Mouse (Mus musculus) liver, embryonic 13.5 days (tissue): ENCODE data around the gene Ankrd44. TPM values are rescaled to one million over a fixed set of nuclear protein-coding genes. Genes with fewer than 3 reads are reported as not detected.

Experiments
- ATAC-seq: fragments of 200-750 bp; cut with Nextera tagmentation; 2 replicates; pipeline ENCODE4 v1.8.0; 2017; ENCODE audit warnings: low read depth, mild to moderate bottlenecking, moderate number of reproducible peaks, moderate library complexity
- DNase-seq: peaks from one replicate; pipeline ENCODE4 v3.0.0; 2022
- H3K27ac ChIP-seq: fragments of 300-500 bp; sonication (generic); 2 replicates; pipeline ENCODE4 v1.5.1; 2015; ENCODE audit warnings: moderate library complexity, mild to moderate bottlenecking, inconsistent platforms
- H3K27me3 ChIP-seq: fragments of 300-500 bp; sonication (generic); 2 replicates; pipeline ENCODE4 v1.6.1; 2015; ENCODE audit warnings: mild to moderate bottlenecking, inconsistent platforms
- H3K36me3 ChIP-seq: fragments of 300-500 bp; sonication (generic); 2 replicates; pipeline ENCODE4 v1.6.1; 2015; ENCODE audit warnings: mild to moderate bottlenecking, inconsistent platforms
- H3K4me1 ChIP-seq: fragments of 300-500 bp; sonication (generic); replicated peaks from 2 replicates; pipeline ENCODE4 v1.6.1; 2015; ENCODE audit warnings: inconsistent platforms
- H3K4me2 ChIP-seq: fragments of 300-500 bp; sonication (generic); 2 replicates; pipeline ENCODE4 v1.6.1; 2015; ENCODE audit warnings: inconsistent platforms, mild to moderate bottlenecking, moderate library complexity
- H3K4me3 ChIP-seq: fragments of 300-500 bp; sonication (generic); replicated peaks from 2 replicates; pipeline ENCODE4 v1.5.1; 2015; ENCODE audit warnings: mild to moderate bottlenecking, inconsistent platforms
- H3K9ac ChIP-seq: fragments of 300-500 bp; sonication (generic); 2 replicates; pipeline ENCODE4 v1.6.1; 2015; ENCODE audit warnings: mild to moderate bottlenecking, inconsistent platforms
- H3K9me3 ChIP-seq: fragments of 300-500 bp; sonication (generic); replicated peaks from 2 replicates; pipeline ENCODE4 v1.6.1; 2016; ENCODE audit warnings: inconsistent platforms
- WGBS: fragments of 180-500 bp; shearing (Covaris S2); methylation state at CpG from one replicate; pipeline ENCODE4 v1.1.7; 2015; ENCODE audit not compliant: insufficient replicate concordance; 5-methylcytosine and 5-hydroxymethylcytosine counted together
- polyA plus RNA-seq: library from polyadenylated mRNA; unstranded; fragments of >200 nt; fragmentation: Nextera tagmentation; extraction: Ambion mirVana; gene quantifications from 2 replicates; pipeline ENCODE4 v1.2.1, GENCODE M21; 2015

The Ankrd44 gene
- polyA plus RNA-seq, 1 experiment from 2014 or later = 3.0 TPM

DNA sequence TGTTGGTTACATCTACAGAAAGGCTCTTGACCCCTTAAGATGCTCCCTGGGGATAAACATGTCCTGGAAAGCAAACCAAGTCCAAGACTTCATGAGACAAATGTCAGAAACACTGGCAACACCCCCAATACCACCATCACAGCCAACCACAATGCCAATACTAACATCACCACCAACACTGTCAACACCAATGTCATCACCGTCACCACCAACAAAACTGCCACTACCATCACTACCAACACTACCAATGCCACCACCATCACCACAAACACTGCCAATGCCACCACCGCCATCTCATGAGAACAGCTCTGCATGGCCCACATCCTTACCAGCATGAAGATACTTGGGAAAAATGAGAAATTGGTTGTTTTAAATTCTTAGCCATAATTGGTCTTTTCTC lies 67.3 kb downstream of the Ankrd44 start:
- Histone ChIP-seq H3K9me3 (no peaks in the 10 kb centered on the region), H3K4me1 (peaks cover 14% of the 10 kb centered on the region), H3K4me2 (no peak overlapping the region), H3K27ac (no peak overlapping the region), H3K27me3 (no peaks in the 10 kb centered on the region), H3K36me3 (no peaks in the 10 kb centered on the region), H3K9ac (no peak overlapping the region), H3K4me3 (no peak overlapping the region)
- ATAC-seq (no peak), DNase-seq (no peak)
- 83% methylated on average over 2 of the region's 2 CpGs for WGBS

DNA sequence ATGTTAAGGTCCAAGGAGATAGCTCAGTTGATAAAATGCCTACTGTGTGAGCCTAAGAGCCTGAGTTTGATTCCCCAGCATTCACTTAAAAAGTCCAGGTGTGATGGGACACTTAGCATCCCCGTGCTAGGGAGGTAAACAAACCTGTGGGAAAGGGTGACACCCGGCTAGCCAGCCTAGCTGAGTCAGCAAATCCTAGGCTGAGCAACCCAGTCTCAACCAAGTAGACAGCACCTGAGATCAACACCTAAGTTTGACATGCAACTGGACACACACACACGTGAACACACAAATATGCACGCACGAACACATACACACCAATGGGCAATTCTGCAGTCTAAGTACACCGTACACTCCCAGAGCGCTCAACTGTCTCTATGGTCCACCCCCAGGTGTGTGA lies 69.7 kb downstream of the Ankrd44 start:
- Histone ChIP-seq H3K27ac (no peak overlapping the region), H3K4me2 (no peak overlapping the region), H3K36me3 (no peaks in the 10 kb centered on the region), H3K4me1 (peaks cover 21% of the 10 kb centered on the region), H3K27me3 (no peaks in the 10 kb centered on the region), H3K9ac (no peak overlapping the region), H3K4me3 (no peak overlapping the region), H3K9me3 (no peaks in the 10 kb centered on the region)
- WGBS = 83% methylated on average over 7 of the region's 7 CpGs
- ATAC-seq (no peak), DNase-seq (no peak)

DNA sequence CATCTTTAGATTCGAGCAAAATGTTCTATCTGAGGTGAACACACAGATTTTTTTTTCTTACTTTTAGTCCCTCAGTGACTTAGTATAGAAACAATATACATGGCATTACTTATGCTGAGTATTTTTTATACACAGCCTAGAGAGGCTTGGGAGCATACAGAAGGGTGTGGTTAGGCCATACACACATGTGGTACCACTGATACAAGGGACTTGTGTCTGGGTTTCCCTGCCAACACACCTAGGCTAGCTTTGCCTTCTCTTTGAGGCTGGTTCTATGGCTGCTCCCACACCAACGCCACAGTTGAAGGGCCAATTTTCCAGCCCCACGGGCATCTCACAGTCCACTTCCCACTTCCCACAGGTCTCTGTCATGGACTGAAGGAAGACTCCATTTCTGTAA lies 70.2 kb downstream of the Ankrd44 start:
- Histone ChIP-seq H3K27ac (no peak overlapping the region), H3K4me2 (no peak overlapping the region), H3K9me3 (no peaks in the 10 kb centered on the region), H3K4me3 (no peak overlapping the region), H3K36me3 (no peaks in the 10 kb centered on the region), H3K27me3 (no peaks in the 10 kb centered on the region), H3K9ac (no peak overlapping the region), H3K4me1 (peaks cover 24% of the 10 kb centered on the region)
- no peak for DNase-seq
- WGBS = 48% methylated on average over 3 of the region's 3 CpGs
- ATAC-seq = peak; percentile 48; the same call in 1 of the 2 replicates

DNA sequence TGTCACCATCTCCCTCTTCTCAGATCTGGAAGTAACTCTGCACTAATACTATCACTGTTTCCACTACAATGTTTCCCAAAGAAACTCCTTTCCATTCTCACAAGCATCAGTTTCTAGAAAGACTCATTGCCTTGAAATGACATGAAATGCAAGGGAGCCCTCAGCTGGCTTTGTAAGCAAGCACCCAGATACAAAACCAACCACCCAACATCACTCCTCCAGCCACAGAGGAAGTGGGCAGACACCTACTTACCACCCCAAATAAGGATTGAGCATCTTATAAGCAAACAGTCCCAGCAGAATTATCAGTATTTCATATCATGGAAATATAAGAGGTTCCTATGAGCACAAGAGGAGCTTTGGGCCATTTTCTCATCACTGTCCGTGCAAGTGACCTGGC lies 71.8 kb downstream of the Ankrd44 start:
- Histone ChIP-seq H3K4me2 (no peak overlapping the region), H3K4me3 (no peak overlapping the region), H3K4me1 (peaks cover 19% of the 10 kb centered on the region), H3K9me3 (no peaks in the 10 kb centered on the region), H3K27me3 (no peaks in the 10 kb centered on the region), H3K27ac (no peak overlapping the region), H3K36me3 (no peaks in the 10 kb centered on the region), H3K9ac (no peak overlapping the region)
- ATAC-seq (no peak), DNase-seq (no peak)
- WGBS = 54% methylated on average over 1 of the region's 1 CpGs

DNA sequence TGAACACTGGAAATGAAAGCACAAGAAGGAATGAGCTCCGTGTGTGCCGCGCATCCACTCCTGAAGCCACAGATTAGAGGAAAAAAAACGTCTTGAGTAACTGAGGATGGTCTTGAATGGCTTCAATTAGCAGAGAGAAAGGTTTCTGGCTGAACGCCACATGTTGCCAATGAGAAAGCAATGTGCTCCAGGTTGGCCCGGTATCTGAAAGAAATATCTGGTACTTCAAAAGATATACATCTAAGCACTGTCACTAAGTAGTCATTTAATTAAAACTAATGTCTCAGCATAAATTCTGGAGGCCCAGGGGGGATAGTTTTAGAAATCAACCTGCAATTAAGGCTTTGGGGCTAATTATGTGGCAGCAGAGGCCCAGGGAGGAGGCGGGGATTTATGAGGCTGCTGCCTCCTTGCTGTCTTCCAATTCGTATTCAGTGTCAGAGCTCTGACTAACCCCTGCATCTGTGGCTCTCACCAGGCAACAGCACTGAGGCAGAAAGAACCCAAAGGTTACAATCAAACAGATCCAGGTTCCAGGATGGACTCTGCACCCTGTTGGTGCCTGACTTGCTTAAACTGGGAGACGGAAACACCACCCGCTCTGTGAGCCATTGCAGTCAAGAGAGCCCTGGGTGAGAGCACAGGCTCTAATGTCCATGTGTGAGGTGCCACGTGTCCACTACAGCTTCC lies 72.7 kb downstream of the Ankrd44 start:
- H3K27ac ChIP-seq = no peak overlapping the region
- H3K4me2 ChIP-seq = no peak overlapping the region
- no peak overlapping the region for H3K9ac ChIP-seq
- no peaks in the 10 kb centered on the region for H3K9me3 ChIP-seq
- 71% methylated on average over 11 of the region's 11 CpGs for WGBS
- no peak overlapping the region for H3K4me3 ChIP-seq
- no peaks in the 10 kb centered on the region for H3K27me3 ChIP-seq
- ATAC-seq (peak; percentile 61), DNase-seq (no peak)
- no peaks in the 10 kb centered on the region for H3K36me3 ChIP-seq
- peaks cover 19% of the 10 kb centered on the region for H3K4me1 ChIP-seq

DNA sequence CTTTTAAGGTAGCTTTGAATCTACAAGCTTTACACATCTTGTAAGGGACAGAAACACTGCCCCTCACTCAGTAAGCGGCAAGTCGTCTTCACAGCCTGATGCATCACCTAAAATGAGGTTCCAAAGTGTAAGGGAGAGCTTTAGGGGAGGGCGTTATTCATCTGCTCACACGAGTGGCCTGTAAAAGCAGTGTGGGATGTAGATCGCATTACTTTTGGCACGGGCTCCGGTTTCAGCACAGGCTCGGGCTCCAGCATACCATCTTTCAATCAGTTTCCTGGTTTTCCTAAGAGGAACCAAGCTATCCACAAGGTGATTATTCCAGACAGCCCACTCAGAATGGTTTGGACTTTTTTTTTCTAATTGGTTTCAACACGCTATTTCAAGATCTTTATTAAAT lies 74.6 kb downstream of the Ankrd44 start:
- WGBS = 69% methylated on average over 9 of the region's 9 CpGs
- DNase-seq = no peak

DNA sequence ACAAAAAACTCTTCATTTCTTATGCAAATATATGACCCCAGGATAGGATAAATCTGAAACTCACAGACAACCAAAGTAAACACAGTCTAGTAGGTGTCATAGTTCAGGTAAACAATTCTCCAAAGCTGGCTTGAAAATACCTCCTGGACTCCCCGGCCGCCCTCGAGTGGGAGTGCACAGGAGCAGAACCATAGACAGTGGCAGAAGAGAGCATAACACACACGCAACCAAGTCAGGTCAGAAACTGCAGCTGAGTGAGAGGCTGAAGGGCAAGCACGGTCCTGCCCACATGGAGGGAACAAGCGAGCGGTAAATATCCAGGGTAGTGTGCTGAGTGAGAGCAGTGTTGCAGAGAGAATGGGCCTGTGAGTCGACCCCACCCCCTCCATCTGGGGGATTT lies 76.1 kb downstream of the Ankrd44 start:
- H3K4me2 ChIP-seq = no peak overlapping the region
- no peak overlapping the region for H3K27ac ChIP-seq
- no peak overlapping the region for H3K9ac ChIP-seq
- H3K4me3 ChIP-seq = no peak overlapping the region
- peaks cover 12% of the 10 kb centered on the region for H3K4me1 ChIP-seq
- no peaks in the 10 kb centered on the region for H3K9me3 ChIP-seq
- H3K36me3 ChIP-seq = no peaks in the 10 kb centered on the region
- WGBS = 70% methylated on average over 8 of the region's 8 CpGs
- DNase-seq = no peak
- H3K27me3 ChIP-seq = no peaks in the 10 kb centered on the region
- no peak for ATAC-seq

More for the DNA sequence above, 74.6 kb downstream of the Ankrd44 start:
- Histone ChIP-seq H3K36me3 (no peaks in the 10 kb centered on the region), H3K4me2 (no peak overlapping the region), H3K9ac (no peak overlapping the region), H3K4me3 (no peak overlapping the region), H3K27ac (no peak overlapping the region), H3K27me3 (no peaks in the 10 kb centered on the region), H3K4me1 (peaks cover 19% of the 10 kb centered on the region), H3K9me3 (no peaks in the 10 kb centered on the region)
- no peak for ATAC-seq

DNA sequence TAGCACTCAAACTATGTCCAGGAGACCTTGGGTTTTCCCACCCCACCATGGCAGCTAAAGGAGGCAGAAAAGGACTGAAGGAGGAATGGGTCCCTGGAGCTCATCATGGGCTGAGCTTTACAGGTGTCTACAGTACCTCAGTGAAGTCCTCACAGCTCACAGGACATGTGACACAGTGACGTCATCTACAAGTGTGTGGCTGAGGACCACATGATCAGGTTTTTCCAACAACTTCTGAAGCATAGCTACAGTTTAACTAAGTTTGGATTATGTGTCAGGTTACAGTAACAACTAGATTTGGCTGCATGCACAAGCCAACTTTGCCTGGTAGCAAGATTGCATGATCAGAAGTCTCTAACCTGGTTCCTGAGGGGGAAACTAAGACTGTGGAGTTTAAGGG lies 78.9 kb downstream of the Ankrd44 start:
- H3K4me1 ChIP-seq = peaks cover 7% of the 10 kb centered on the region
- ATAC-seq (no peak), DNase-seq (no peak)
- H3K36me3 ChIP-seq = no peaks in the 10 kb centered on the region
- H3K27me3 ChIP-seq = no peaks in the 10 kb centered on the region
- H3K9ac ChIP-seq = no peak overlapping the region
- no peak overlapping the region for H3K4me2 ChIP-seq
- H3K9me3 ChIP-seq = no peaks in the 10 kb centered on the region
- no peak overlapping the region for H3K27ac ChIP-seq
- H3K4me3 ChIP-seq = no peak overlapping the region
- 61% methylated on average over 1 of the region's 1 CpGs for WGBS

DNA sequence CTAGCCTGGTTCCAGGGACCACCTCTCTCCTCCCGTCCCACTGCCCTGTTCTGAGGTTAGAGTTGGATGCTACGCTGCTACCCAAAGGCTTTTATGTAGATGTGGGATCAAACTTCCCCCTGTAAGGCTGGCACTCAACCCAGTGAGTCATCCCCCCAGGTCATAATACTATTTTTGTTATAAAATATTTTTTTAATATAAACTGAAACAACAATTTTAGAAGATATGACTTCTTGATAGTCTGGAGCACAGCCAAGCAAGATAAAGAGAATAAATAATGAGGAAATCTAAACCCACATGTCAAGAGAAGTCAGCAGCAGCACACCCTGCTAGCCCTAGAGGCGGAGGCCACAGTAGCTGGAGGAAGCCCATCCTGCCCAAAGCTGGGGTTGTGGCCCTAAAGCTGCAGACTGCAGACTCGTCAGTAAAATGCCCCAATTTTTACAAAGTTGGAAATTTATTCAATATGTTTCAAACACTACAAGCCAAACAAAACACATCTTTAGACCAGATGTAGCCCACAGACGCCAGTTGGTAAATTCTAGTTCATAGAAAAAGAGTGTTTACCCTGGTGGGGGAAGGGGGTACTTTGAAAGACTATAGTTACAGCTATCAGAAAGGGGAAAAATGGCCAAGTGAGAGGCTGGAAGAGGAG lies 79.7 kb downstream of the Ankrd44 start:
- H3K9me3 ChIP-seq = no peaks in the 10 kb centered on the region
- DNase-seq (no peak), ATAC-seq (no peak)
- WGBS = 49% methylated on average over 5 of the region's 5 CpGs
- no peak overlapping the region for H3K9ac ChIP-seq
- H3K4me2 ChIP-seq = no peak overlapping the region
- no peaks in the 10 kb centered on the region for H3K36me3 ChIP-seq
- peaks cover 8% of the 10 kb centered on the region for H3K4me1 ChIP-seq
- no peak overlapping the region for H3K4me3 ChIP-seq
- no peaks in the 10 kb centered on the region for H3K27me3 ChIP-seq
- no peak overlapping the region for H3K27ac ChIP-seq

DNA sequence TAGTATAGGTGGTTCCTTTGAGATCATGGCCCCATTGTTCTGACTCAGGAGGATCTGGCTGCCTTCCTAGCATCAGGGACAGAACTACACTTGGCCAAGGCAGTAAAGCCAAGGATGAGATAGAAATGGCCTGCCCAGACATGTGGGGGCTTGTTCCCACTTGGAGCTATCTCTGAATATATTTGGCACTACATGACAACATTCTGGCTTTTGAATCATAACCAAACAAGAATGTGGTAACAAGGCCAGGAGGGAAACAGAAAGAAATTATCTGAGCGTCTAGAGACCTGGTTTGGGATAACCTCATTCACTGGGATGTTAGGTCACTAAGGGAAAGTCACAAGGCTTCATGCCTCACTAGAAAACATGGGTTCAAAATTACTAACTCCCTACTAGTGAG lies 81.8 kb downstream of the Ankrd44 start:
- no peak overlapping the region for H3K27ac ChIP-seq
- H3K9ac ChIP-seq = no peak overlapping the region
- H3K4me2 ChIP-seq = no peak overlapping the region
- H3K4me1 ChIP-seq = peaks cover 13% of the 10 kb centered on the region
- no peaks in the 10 kb centered on the region for H3K9me3 ChIP-seq
- H3K27me3 ChIP-seq = no peaks in the 10 kb centered on the region
- no peak for ATAC-seq
- 46% methylated on average over 1 of the region's 1 CpGs for WGBS
- DNase-seq = no peak
- no peak overlapping the region for H3K4me3 ChIP-seq
- no peaks in the 10 kb centered on the region for H3K36me3 ChIP-seq

DNA sequence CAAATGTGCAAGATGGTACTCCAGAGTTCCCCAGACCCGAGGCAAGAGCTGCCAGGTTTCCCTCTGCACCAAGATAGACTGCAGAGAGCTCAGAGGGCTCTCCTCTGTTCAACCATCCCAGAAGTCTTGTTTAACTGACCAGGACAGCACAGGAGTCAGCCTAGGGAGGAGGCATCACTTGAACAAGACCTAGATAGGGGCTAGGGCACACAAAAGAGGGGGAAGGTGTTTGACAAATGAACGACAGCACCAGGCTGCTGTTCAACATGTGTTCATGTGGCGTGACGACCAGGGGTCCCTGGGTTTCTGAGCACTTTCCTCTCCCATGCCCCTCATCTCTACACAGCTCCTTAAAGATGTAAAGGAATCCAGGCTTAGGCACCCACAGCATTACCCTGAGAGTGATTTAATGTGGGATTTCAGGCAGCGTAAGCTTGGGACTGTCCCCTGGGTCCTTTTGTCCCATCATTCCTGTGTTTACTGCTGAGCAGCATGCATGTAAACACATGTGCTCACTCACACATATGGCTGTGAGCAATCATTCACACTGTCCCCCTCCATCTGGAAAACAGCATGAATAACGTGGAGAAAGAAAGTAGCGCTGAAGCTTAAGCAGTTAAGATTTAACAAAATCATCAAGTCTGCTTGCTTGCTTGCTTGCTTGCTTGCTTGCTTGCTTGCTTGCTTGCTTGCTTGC lies 83.3 kb downstream of the Ankrd44 start:
- 67% methylated on average over 7 of the region's 7 CpGs for WGBS
- H3K4me3 ChIP-seq = no peak overlapping the region
- no peak overlapping the region for H3K4me2 ChIP-seq
- no peaks in the 10 kb centered on the region for H3K36me3 ChIP-seq
- H3K27me3 ChIP-seq = no peaks in the 10 kb centered on the region
- H3K27ac ChIP-seq = no peak overlapping the region
- H3K4me1 ChIP-seq = peaks cover 13% of the 10 kb centered on the region
- no peaks in the 10 kb centered on the region for H3K9me3 ChIP-seq
- DNase-seq = no peak
- no peak for ATAC-seq
- H3K9ac ChIP-seq = no peak overlapping the region
